ENCODE assay signal across 14 mouse cellular contexts in the genomic region with DNA sequence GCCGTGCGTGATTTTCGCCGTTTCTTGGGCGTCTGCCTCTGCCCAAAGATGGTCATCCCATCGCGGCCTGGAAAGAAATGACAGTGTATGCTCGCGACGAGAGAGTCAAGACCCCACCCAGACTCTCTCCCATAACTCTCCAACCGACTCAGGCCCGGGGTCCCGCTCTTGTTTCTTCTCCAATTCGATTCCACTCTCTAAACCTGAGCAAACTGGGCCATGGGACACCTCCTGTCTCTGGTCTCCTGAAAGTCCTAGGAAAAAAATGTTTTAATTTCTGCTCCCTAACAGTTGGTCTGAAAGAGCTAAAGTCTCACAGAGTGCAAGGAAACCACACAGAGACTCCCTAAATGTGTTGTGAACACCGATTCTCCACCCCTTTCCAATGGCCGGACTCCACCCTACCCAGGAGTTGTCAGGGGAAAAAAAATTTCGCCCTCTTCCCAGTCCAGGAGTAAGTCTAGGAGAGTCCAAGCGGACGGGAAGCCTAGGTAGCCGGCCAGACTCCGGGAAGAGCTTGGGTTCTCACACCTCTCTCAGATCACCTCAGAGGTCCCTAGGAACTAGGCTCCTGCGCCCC. TPM values are rescaled to one million over a fixed set of nuclear protein-coding genes. Genes with fewer than 3 reads are reported as not detected.
DNase-seq lines count a peak whose midpoint lies in the region; ATAC-seq and TF ChIP-seq lines count a peak whose summit lies in the region.
"Had no signal": no experiment of that assay in that cellular context is flagged by ENCODE, and none has a peak within 500 bp of the region (broad histone marks: within the 10 kb centered on the region; RNA-seq: fewer than 3 reads in every experiment).

No protein-coding gene starts in this region.

- no peak overlapping the region for H3K27ac ChIP-seq in heart, embryonic 12.5 days (ENCODE audit: poor library complexity, severe bottlenecking)
- no peak overlapping the region for H3K27ac ChIP-seq in heart, adult 2 months
- no peak overlapping the region for H3K27ac ChIP-seq in midbrain, embryonic 10.5 days (replicated peaks)
- H3K27ac ChIP-seq in midbrain, embryonic 16.5 days (ENCODE audit: low read length) = no peak overlapping the region
- H3K27ac ChIP-seq in hindbrain, embryonic 14.5 days = peak overlapping the region; percentile 96
- H3K27ac ChIP-seq in neural tube, embryonic 13.5 days (replicated peaks) = peak overlapping the region; percentile 99
- H3K27ac ChIP-seq in layer of hippocampus, adult 2 months = no peak overlapping the region

- no peak for TF ChIP-seq POLR2A in heart, adult 2 months (IDR thresholded peaks at IDR 0.05; ENCODE audit: insufficient read depth, low read depth, low read length)

- TF ChIP-seq EP300 in heart, adult 2 months (IDR thresholded peaks at IDR 0.05; ENCODE audit: insufficient read depth, low read depth, low read length) = no peak

- under 1% methylated on average over 22 of the region's 22 CpGs for WGBS in heart, embryonic 12.5 days
- WGBS in heart, adult 2 months = 7% methylated on average over 22 of the region's 22 CpGs
- WGBS in midbrain, embryonic 10.5 days = 0% methylated on average over 22 of the region's 22 CpGs
- WGBS in midbrain, embryonic 16.5 days = 2% methylated on average over 22 of the region's 22 CpGs
- WGBS in hindbrain, embryonic 14.5 days = 2% methylated on average over 22 of the region's 22 CpGs
- 2% methylated on average over 22 of the region's 22 CpGs for WGBS in neural tube, embryonic 13.5 days

- peaks cover 92% of the 10 kb centered on the region for H3K27me3 ChIP-seq in heart, embryonic 12.5 days (replicated peaks)
- peaks cover 58% of the 10 kb centered on the region for H3K27me3 ChIP-seq in heart, adult 2 months (ENCODE audit: control insufficient read depth, insufficient read depth, low read length)
- H3K27me3 ChIP-seq in midbrain, embryonic 10.5 days (ENCODE audit: low read depth, poor library complexity, severe bottlenecking) = peaks cover 100% of the 10 kb centered on the region
- H3K27me3 ChIP-seq in midbrain, embryonic 16.5 days (ENCODE audit: control insufficient read depth, insufficient read depth, low read depth, low read length) = peaks cover 51% of the 10 kb centered on the region
- H3K27me3 ChIP-seq in hindbrain, embryonic 14.5 days (ENCODE audit: control insufficient read depth, insufficient read depth, low read length) = peaks cover 73% of the 10 kb centered on the region
- H3K27me3 ChIP-seq in neural tube, embryonic 13.5 days = peaks cover 70% of the 10 kb centered on the region

- no peak overlapping the region for H3K9ac ChIP-seq in heart, embryonic 12.5 days
- no peak overlapping the region for H3K9ac ChIP-seq in heart, adult 2 months (ENCODE audit: low read depth, low read length)
- H3K9ac ChIP-seq in midbrain, embryonic 16.5 days (ENCODE audit: low read depth, low read length) = no peak overlapping the region
- H3K9ac ChIP-seq in hindbrain, embryonic 14.5 days = peak overlapping the region; percentile 78
- H3K9ac ChIP-seq in neural tube, embryonic 13.5 days = peak overlapping the region; percentile 96

- peak overlapping the region; percentile 72; the same call in 1 of the 2 replicates for H3K4me2 ChIP-seq in heart, embryonic 12.5 days
- H3K4me2 ChIP-seq in midbrain, embryonic 16.5 days (ENCODE audit: low read length) = no peak overlapping the region
- peak overlapping the region; percentile 54 for H3K4me2 ChIP-seq in hindbrain, embryonic 14.5 days (replicated peaks)
- H3K4me2 ChIP-seq in neural tube, embryonic 13.5 days = peak overlapping the region; percentile 75

- intact Hi-C loops in heart, adult 2 months (cut with DNase I) = loop anchor here (10.0 kb wide), 1 partner anchor 479 kb away; a partner anchor contains a TSS

- no peak for ATAC-seq in heart, embryonic 12.5 days (ENCODE audit: insufficient number of reproducible peaks, low FRiP score)
- ATAC-seq in midbrain, embryonic 16.5 days = no peak
- ATAC-seq in hindbrain, embryonic 14.5 days (ENCODE audit: low FRiP score) = no peak
- no peak for ATAC-seq in neural tube, embryonic 13.5 days (ENCODE audit: low read depth)
- ATAC-seq: activated CD4-positive, CD25-positive, alpha-beta regulatory T cell, adult 4 months; CD4-positive, CD25-positive, alpha-beta regulatory T cell, adult 4 months had no signal

- H3K36me3 ChIP-seq in heart, embryonic 12.5 days = no peaks in the 10 kb centered on the region
- no peaks in the 10 kb centered on the region for H3K36me3 ChIP-seq in heart, adult 2 months (ENCODE audit: control insufficient read depth, insufficient read depth, low read length)
- no peaks in the 10 kb centered on the region for H3K36me3 ChIP-seq in midbrain, embryonic 10.5 days
- H3K36me3 ChIP-seq in midbrain, embryonic 16.5 days (ENCODE audit: control insufficient read depth, insufficient read depth, low read length) = no peaks in the 10 kb centered on the region
- no peaks in the 10 kb centered on the region for H3K36me3 ChIP-seq in hindbrain, embryonic 14.5 days (replicated peaks; ENCODE audit: control insufficient read depth, insufficient read depth)
- peaks cover 2% of the 10 kb centered on the region; the same call in 1 of the 2 replicates for H3K36me3 ChIP-seq in neural tube, embryonic 13.5 days

- no peak for TF ChIP-seq CTCF in heart, adult 2 months (IDR thresholded peaks at IDR 0.05)
- no peak for TF ChIP-seq CTCF in layer of hippocampus, adult 2 months (conservative IDR thresholded peaks at IDR 0.05)

- H3K4me1 ChIP-seq in heart, embryonic 12.5 days (replicated peaks) = peaks cover 57% of the 10 kb centered on the region
- peaks cover 4% of the 10 kb centered on the region for H3K4me1 ChIP-seq in heart, adult 2 months (ENCODE audit: control insufficient read depth, insufficient read depth, low read length)
- H3K4me1 ChIP-seq in midbrain, embryonic 10.5 days = peaks cover 48% of the 10 kb centered on the region
- peaks cover 10% of the 10 kb centered on the region for H3K4me1 ChIP-seq in midbrain, embryonic 16.5 days (ENCODE audit: control insufficient read depth, insufficient read depth, low read length)
- H3K4me1 ChIP-seq in hindbrain, embryonic 14.5 days (replicated peaks; ENCODE audit: control insufficient read depth, insufficient read depth, low read length) = 0 out of 2 replicates have a peak, but pooled peaks cover 6% of the 10 kb centered on the region
- H3K4me1 ChIP-seq in neural tube, embryonic 13.5 days (replicated peaks) = peaks cover 51% of the 10 kb centered on the region

- H3K9me3 ChIP-seq in heart, embryonic 12.5 days (replicated peaks) = no peaks in the 10 kb centered on the region
- H3K9me3 ChIP-seq in midbrain, embryonic 10.5 days (replicated peaks) = no peaks in the 10 kb centered on the region
- no peaks in the 10 kb centered on the region for H3K9me3 ChIP-seq in midbrain, embryonic 16.5 days (replicated peaks; ENCODE audit: control insufficient read depth, low read length, poor library complexity, severe bottlenecking)
- H3K9me3 ChIP-seq in hindbrain, embryonic 14.5 days (ENCODE audit: control insufficient read depth, low read length) = no peaks in the 10 kb centered on the region
- no peaks in the 10 kb centered on the region for H3K9me3 ChIP-seq in neural tube, embryonic 13.5 days

- H3K4me3 ChIP-seq in heart, embryonic 12.5 days = peak overlapping the region; percentile 39; the same call in 1 of the 2 replicates
- no peak overlapping the region for H3K4me3 ChIP-seq in heart, adult 2 months
- 0 out of 2 replicates have a peak overlapping the region, but pooled peaks have one; percentile 39 for H3K4me3 ChIP-seq in midbrain, embryonic 10.5 days
- H3K4me3 ChIP-seq in midbrain, embryonic 16.5 days (ENCODE audit: low read depth, low read length) = no peak overlapping the region
- peak overlapping the region; percentile 46 for H3K4me3 ChIP-seq in hindbrain, embryonic 14.5 days (replicated peaks; ENCODE audit: low read length)
- peak overlapping the region; percentile 68 for H3K4me3 ChIP-seq in neural tube, embryonic 13.5 days
- no peak overlapping the region for H3K4me3 ChIP-seq in layer of hippocampus, adult 2 months

- no peaks in the 10 kb centered on the region for H3K79me2 ChIP-seq in heart, adult 2 months (replicated peaks; ENCODE audit: control insufficient read depth, insufficient read depth, low read length)

- DNase-seq in heart, adult 2 months = no peak
- DNase-seq in midbrain, embryonic 10.5 days (ENCODE audit: low spot score) = peak; percentile 51
- DNase-seq in hindbrain, embryonic 14.5 days (ENCODE audit: low spot score) = no peak
- no peak for DNase-seq in layer of hippocampus, adult 2 months (ENCODE audit: low spot score in 2 of 2)
- no peak for DNase-seq in right cerebral cortex, postnatal 25 days
- DNase-seq: spleen, adult 18-20 months; thymus, postnatal 36 days had no signal

RNA-seq across cellular contexts. Expression of a gene that starts 1.3 kb away (rescaled TPM):
- polyA plus RNA-seq in heart, embryonic 12.5 days (2016; fragmentation: Nextera tagmentation; extraction: Ambion mirVana) = not detected in 2 replicates
- under 1 TPM in 1 of 2 experiments, not detected in 1; 0.14 TPM for total RNA-seq in heart, adult 2 months (2021)
- not detected in 2 replicates for polyA plus RNA-seq in heart, adult 2 months (2012; rRNA removed)
- polyA plus RNA-seq in midbrain, embryonic 10.5 days (2016; fragmentation: Nextera tagmentation; extraction: Ambion mirVana) = 0.05 TPM in 1 of 2 replicates, not detected in the other
- 0.07 and 0.08 TPM in 2 replicates for polyA plus RNA-seq in midbrain, embryonic 16.5 days (2015; fragmentation: Nextera tagmentation; extraction: Ambion mirVana)
- 18.5 and 20.4 TPM in 2 replicates for polyA plus RNA-seq in hindbrain, embryonic 14.5 days (2014; fragmentation: Nextera tagmentation; extraction: Ambion mirVana)
- polyA plus RNA-seq in neural tube, embryonic 13.5 days (2015; fragmentation: Nextera tagmentation; extraction: Ambion mirVana) = 16.0 and 16.9 TPM in 2 replicates
- not detected for total RNA-seq in layer of hippocampus, adult 2 months (2021)
- total RNA-seq: megakaryocyte progenitor cell, adult 5-6 weeks had no signal
- polyA plus RNA-seq: activated CD4-positive, CD25-positive, alpha-beta regulatory T cell, adult 4 months; CD4-positive, CD25-positive, alpha-beta regulatory T cell, adult 4 months; liver, adult 2 months had no signal

Comparison
In these comparisons a context has a peak if more than half of its experiments do, and no peak if none do; other contexts are left out.
1. H3K4me3 ChIP-seq: peak in heart, embryonic 12.5 days (single experiment), midbrain, embryonic 10.5 days (single experiment), hindbrain, embryonic 14.5 days (single experiment) and neural tube, embryonic 13.5 days (single experiment); none in heart, adult 2 months (single experiment), midbrain, embryonic 16.5 days (single experiment) and layer of hippocampus, adult 2 months (single experiment).
2. H3K27ac ChIP-seq: peak in hindbrain, embryonic 14.5 days (single experiment) and neural tube, embryonic 13.5 days (single experiment); none in heart, embryonic 12.5 days (single experiment), heart, adult 2 months (single experiment), midbrain, embryonic 10.5 days (single experiment), midbrain, embryonic 16.5 days (single experiment) and layer of hippocampus, adult 2 months (single experiment).
3. H3K9ac ChIP-seq: peak in hindbrain, embryonic 14.5 days (single experiment) and neural tube, embryonic 13.5 days (single experiment); none in heart, embryonic 12.5 days (single experiment), heart, adult 2 months (single experiment) and midbrain, embryonic 16.5 days (single experiment).
4. RNA of a gene that starts 1.3 kb away (polyA plus RNA-seq): 18.5 to 20.4 TPM in hindbrain, embryonic 14.5 days and 16.0 to 16.9 TPM in neural tube, embryonic 13.5 days; 0.07 to 0.08 TPM in midbrain, embryonic 16.5 days, 0.05 TPM in midbrain, embryonic 10.5 days, not detected in heart, embryonic 12.5 days and not detected in heart, adult 2 months; every median in the first group is over 10 times any median in the second.